Mouse (Mus musculus) central nervous system, embryonic 18 days (tissue): Measurements from ENCODE around the gene Olfr777. TPM values are rescaled to one million over a fixed set of nuclear protein-coding genes. Genes with fewer than 3 reads are reported as not detected.

ENCODE experiments used
- polyA plus RNA-seq: library from polyadenylated mRNA; depleted of rRNA; stranded (reverse); fragments of >200 nt; gene quantifications from 2 replicates; pipeline ENCODE4 v1.2.3, GENCODE M21; 2012; rRNA removed

Olfr777 gene
- not detected in 2 replicates for polyA plus RNA-seq

DNA sequence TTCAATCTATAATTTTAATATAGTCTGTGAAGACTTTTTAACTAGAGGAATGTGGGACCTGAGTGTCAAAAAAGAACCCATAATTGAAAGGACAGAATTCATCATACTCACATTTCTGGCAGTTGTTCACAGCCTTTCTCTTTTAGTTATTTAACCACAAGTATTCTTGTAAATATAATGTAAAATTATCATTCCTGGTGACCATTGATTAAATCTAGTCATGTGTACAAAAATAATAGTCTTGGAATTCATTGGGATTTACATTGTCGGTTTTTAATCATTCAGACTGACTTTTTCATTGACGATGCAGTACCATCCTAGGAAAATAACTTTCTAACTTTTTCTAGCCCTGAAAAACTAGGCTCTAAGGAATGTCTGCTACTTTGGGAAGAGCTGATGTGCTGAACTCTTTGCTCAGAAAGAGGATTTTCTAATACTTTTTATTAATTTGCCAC is at the start of gene Olfr777:
Olfr777 (minus strand) TSS at position 405 of the 455 bp plus-strand sequence.

DNA sequence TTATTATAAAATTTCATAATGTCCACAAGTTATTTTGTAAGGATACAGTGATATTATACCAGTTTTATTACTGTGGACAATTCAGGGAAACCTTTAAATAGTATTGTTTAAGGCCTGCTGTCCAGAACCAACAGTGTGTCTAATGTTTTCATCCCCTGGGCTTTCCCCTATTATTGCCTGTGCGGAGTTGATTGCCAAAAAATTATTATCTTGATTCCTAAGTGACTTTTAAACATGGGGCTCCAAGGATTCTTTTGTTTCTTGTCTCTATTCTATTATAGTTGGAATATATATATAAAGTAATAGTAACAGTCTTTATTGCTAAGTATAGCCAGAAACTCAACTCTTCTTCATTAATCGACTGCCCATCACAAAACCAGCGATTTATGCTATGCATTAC is 46.5 kb upstream of the Olfr777 start, which contains the start of gene Olfr780:
Olfr780 (plus strand) TSS at position 301 of the 400 bp plus-strand sequence.

DNA sequence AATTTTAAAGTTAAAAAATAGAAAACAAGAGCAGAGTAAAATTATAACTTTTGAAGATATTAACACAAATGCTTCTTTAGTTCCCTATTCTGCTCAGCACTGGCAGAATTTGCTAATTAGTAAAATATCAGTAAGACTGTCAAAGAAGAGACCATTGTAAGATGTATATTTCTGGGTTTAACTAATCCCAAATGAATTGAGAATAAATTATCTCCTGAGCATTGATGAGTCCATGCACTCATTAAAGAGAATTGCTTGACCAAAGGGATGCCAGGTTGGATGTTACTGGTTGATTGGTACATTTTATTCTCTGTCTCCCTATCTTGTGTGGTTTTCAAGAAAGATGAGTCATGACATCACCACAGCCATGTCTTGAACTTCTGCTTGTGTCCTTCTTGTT is 12.5 kb downstream of the Olfr777 start, which contains the start of gene Olfr776:
Olfr776 (plus strand) TSS at position 301 of the 400 bp plus-strand sequence.

DNA sequence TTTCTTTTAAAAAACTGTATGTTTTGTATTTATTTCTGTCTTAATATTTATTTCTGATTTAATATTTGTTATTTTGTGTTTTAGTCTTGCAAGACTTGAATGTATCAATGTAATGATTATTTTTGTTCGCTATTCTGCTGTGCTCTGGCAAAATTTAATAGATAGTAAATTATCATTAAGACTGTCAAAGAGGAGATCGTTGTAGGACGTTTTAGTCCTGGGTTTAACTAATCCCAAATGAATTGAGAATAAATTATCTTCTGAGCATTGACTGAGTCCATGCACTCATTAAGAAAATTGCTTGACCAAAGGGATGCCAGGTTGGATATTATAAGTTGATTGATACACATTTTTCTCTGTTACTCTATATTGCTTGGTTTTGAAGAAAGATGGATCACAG is 23.2 kb downstream of the Olfr777 start, which contains the start of gene Olfr775:
Olfr775 (plus strand) TSS at position 301 of the 400 bp plus-strand sequence.

DNA sequence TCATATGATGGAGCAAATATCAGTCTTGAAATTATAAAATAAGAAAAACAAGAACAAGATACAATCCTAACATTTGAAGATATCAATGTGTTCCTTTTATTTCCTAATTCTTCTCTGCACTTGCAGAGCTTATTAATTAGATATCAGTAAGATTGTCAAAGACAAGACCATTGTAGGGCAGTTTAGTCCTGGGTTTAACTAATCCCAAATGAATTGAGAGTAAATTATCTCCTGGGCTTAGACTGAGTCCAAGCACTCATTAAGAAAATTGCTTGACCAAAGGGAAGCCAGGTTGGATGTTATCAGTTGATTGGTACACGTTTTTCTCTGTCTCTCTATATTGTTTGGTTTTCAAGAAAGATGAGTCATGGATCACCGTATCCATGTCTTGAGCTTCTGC is 35.4 kb downstream of the Olfr777 start, which contains the start of gene Olfr774:
Olfr774 (plus strand) TSS at position 301 of the 400 bp plus-strand sequence.

Other genes starting within 250 kb of the Olfr777 start
- gene Olfr764-ps1, start 231.6 kb downstream of the Olfr777 start, polyA plus RNA-seq: not detected in 2 replicates
- gene Olfr765, start 221.5 kb downstream of the Olfr777 start, polyA plus RNA-seq: not detected in 2 replicates
- not detected in 2 replicates for gene Olfr766-ps1, start 202.5 kb downstream of the Olfr777 start, polyA plus RNA-seq
- not detected in 2 replicates for gene Olfr767, start 188.6 kb downstream of the Olfr777 start, polyA plus RNA-seq
- not detected in 2 replicates for gene Olfr768, start 172.1 kb downstream of the Olfr777 start, polyA plus RNA-seq
- not detected in 2 replicates for gene Olfr769, start 153.6 kb downstream of the Olfr777 start, polyA plus RNA-seq
- gene Olfr770, start 132.5 kb downstream of the Olfr777 start, polyA plus RNA-seq: not detected in 2 replicates
- not detected in 2 replicates for gene Olfr771, start 106.7 kb downstream of the Olfr777 start, polyA plus RNA-seq
- not detected in 2 replicates for gene Olfr772, start 93.6 kb downstream of the Olfr777 start, polyA plus RNA-seq
- gene Olfr773, start 84.1 kb downstream of the Olfr777 start, polyA plus RNA-seq: not detected in 2 replicates
- not detected in 2 replicates for gene Olfr774, start 35.3 kb downstream of the Olfr777 start, polyA plus RNA-seq
- not detected in 2 replicates for gene Olfr775, start 23.1 kb downstream of the Olfr777 start, polyA plus RNA-seq
- gene Olfr776, start 12.4 kb downstream of the Olfr777 start, polyA plus RNA-seq: not detected in 2 replicates
- gene Olfr780, start 46.6 kb upstream of the Olfr777 start, polyA plus RNA-seq: not detected in 2 replicates
- gene Olfr781, start 57.4 kb upstream of the Olfr777 start, polyA plus RNA-seq: not detected in 2 replicates
- not detected in 2 replicates for gene Olfr782, start 77.4 kb upstream of the Olfr777 start, polyA plus RNA-seq
- gene Olfr784, start 112.6 kb upstream of the Olfr777 start, polyA plus RNA-seq: 0.07 and 0.08 TPM in 2 replicates
- gene Olfr785, start 133.9 kb upstream of the Olfr777 start, polyA plus RNA-seq: not detected in 2 replicates
- gene Olfr786, start 155.8 kb upstream of the Olfr777 start, polyA plus RNA-seq: not detected in 2 replicates
- not detected in 2 replicates for gene Olfr787, start 190.4 kb upstream of the Olfr777 start, polyA plus RNA-seq
- gene Olfr788, start 199.5 kb upstream of the Olfr777 start, polyA plus RNA-seq: not detected in 2 replicates
- gene Olfr789, start 213.3 kb upstream of the Olfr777 start, polyA plus RNA-seq: not detected in 2 replicates
- gene Olfr790, start 227.0 kb upstream of the Olfr777 start, polyA plus RNA-seq: not detected in 2 replicates